Mouse (Mus musculus) midbrain, embryonic 15.5 days (tissue): ENCODE results near the gene Nt5c2. TPM values are rescaled to one million over a fixed set of nuclear protein-coding genes. Genes with fewer than 3 reads are reported as not detected.

Experiments used
- ATAC-seq: fragments of 200-750 bp; cut with Nextera tagmentation; replicated peaks from 2 replicates; pipeline ENCODE4 v1.8.0; 2017; ENCODE audit warnings: moderate TSS enrichment
- H3K27ac ChIP-seq: fragments of 300-500 bp; sonication (generic); 2 replicates; pipeline ENCODE4 v1.5.1; 2015; ENCODE audit warnings: mild to moderate bottlenecking, inconsistent platforms
- H3K27me3 ChIP-seq: fragments of 300-500 bp; sonication (generic); replicated peaks from 2 replicates; pipeline ENCODE4 v1.6.1; 2015; ENCODE audit warnings: inconsistent platforms
- H3K36me3 ChIP-seq: fragments of 300-500 bp; sonication (generic); replicated peaks from 2 replicates; pipeline ENCODE4 v1.6.1; 2015; ENCODE audit warnings: inconsistent platforms
- H3K4me1 ChIP-seq: fragments of 300-500 bp; sonication (generic); 2 replicates; pipeline ENCODE4 v1.6.1; 2015; ENCODE audit warnings: inconsistent platforms
- H3K4me2 ChIP-seq: fragments of 300-500 bp; sonication (generic); 2 replicates; pipeline ENCODE4 v1.6.1; 2015; ENCODE audit warnings: inconsistent platforms, mild to moderate bottlenecking, moderate library complexity
- H3K4me3 ChIP-seq: fragments of 300-500 bp; sonication (generic); 2 replicates; pipeline ENCODE4 v1.5.1; 2015; ENCODE audit warnings: mild to moderate bottlenecking, inconsistent platforms
- H3K9ac ChIP-seq: fragments of 300-500 bp; sonication (generic); 2 replicates; pipeline ENCODE4 v1.6.1; 2015; ENCODE audit warnings: mild to moderate bottlenecking, inconsistent platforms
- H3K9me3 ChIP-seq: fragments of 300-500 bp; sonication (generic); 2 replicates; pipeline ENCODE4 v1.6.1; 2016; ENCODE audit warnings: inconsistent platforms
- whole genome bisulfite sequencing: fragments of 180-500 bp; shearing (Covaris S2); methylation state at CpG from one replicate; pipeline ENCODE4 v1.1.7; 2015; ENCODE audit warnings: mixed read lengths; 5-methylcytosine and 5-hydroxymethylcytosine counted together
- polyA plus RNA-seq: library from polyadenylated mRNA; unstranded; fragments of >200 nt; fragmentation: Nextera tagmentation; extraction: Ambion mirVana; gene quantifications from 2 replicates; pipeline ENCODE4 v1.2.1, GENCODE M21; 2015

Gene Nt5c2
- polyA plus RNA-seq, 1 experiment from 2014 or later: 87.7 TPM

DNA sequence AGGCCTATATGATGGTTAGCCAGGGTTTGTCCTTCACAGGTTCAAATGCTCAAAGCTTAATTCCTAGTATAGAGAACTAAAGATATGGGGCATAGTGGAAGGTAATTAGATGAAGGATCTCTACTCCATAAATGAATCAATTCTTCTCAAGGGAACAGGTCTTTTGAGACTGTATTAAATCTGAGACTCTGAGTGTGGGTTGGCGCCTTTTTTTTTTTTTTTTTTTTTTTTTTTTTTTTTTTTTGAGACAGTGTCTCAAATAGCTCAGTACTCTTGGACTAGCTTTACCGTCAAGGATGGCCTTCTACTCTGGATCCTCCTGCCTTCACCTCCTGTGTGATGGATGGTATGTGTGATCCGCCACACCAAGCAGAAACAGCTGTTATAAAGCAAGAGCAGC lies 21.6 kb upstream of the Nt5c2 start:
- H3K9me3 ChIP-seq: no peaks in the 10 kb centered on the region
- no peaks in the 10 kb centered on the region for H3K4me1 ChIP-seq
- ATAC-seq: no peak
- H3K36me3 ChIP-seq: peaks cover 31% of the 10 kb centered on the region; the same call in 1 of the 2 replicates
- H3K27me3 ChIP-seq: no peaks in the 10 kb centered on the region
- no peak overlapping the region for H3K27ac ChIP-seq
- H3K9ac ChIP-seq: no peak overlapping the region
- no peak overlapping the region for H3K4me3 ChIP-seq
- H3K4me2 ChIP-seq: no peak overlapping the region
- WGBS: 94% methylated on average over 3 of the region's 3 CpGs

- no peaks in the 10 kb centered on the region for H3K9me3 ChIP-seq
- peaks cover 31% of the 10 kb centered on the region; the same call in 1 of the 2 replicates for H3K36me3 ChIP-seq
- H3K4me2 ChIP-seq: no peak overlapping the region
- no peaks in the 10 kb centered on the region for H3K27me3 ChIP-seq
- no peak overlapping the region for H3K9ac ChIP-seq
- H3K4me1 ChIP-seq: no peaks in the 10 kb centered on the region
- ATAC-seq: no peak
- no peak overlapping the region for H3K4me3 ChIP-seq
- no peak overlapping the region for H3K27ac ChIP-seq
- 93% methylated on average over 4 of the region's 4 CpGs for WGBS
Observed at GRCm38 (mm10) chr19:47034916-47035315, 20.0 kb upstream of the Nt5c2 start.

GRCm38 (mm10) chr19:47031770-47032169 lies 16.8 kb upstream of the Nt5c2 start:
- Histone ChIP-seq H3K27ac (no peak overlapping the region), H3K9ac (no peak overlapping the region), H3K27me3 (no peaks in the 10 kb centered on the region), H3K4me2 (no peak overlapping the region), H3K36me3 (peaks cover 21% of the 10 kb centered on the region; the same call in 1 of the 2 replicates), H3K9me3 (no peaks in the 10 kb centered on the region), H3K4me3 (no peak overlapping the region), H3K4me1 (no peaks in the 10 kb centered on the region)
- WGBS: 90% methylated on average over 6 of the region's 6 CpGs
- ATAC-seq: no peak

GRCm38 (mm10) chr19:47029796-47030195 lies 14.8 kb upstream of the Nt5c2 start:
- Histone ChIP-seq H3K4me1 (no peaks in the 10 kb centered on the region), H3K4me2 (no peak overlapping the region), H3K27ac (peak overlapping the region; percentile 60), H3K9me3 (no peaks in the 10 kb centered on the region), H3K4me3 (no peak overlapping the region), H3K9ac (no peak overlapping the region), H3K27me3 (no peaks in the 10 kb centered on the region), H3K36me3 (peaks cover 26% of the 10 kb centered on the region)
- no peak for ATAC-seq
- 46% methylated on average over 9 of the region's 9 CpGs for WGBS

- Histone ChIP-seq H3K4me1 (no peaks in the 10 kb centered on the region), H3K4me3 (no peak overlapping the region), H3K4me2 (no peak overlapping the region), H3K36me3 (peaks cover 44% of the 10 kb centered on the region), H3K9ac (no peak overlapping the region), H3K9me3 (no peaks in the 10 kb centered on the region), H3K27me3 (no peaks in the 10 kb centered on the region), H3K27ac (no peak overlapping the region)
- 88% methylated on average over 4 of the region's 4 CpGs for WGBS
- no peak for ATAC-seq
Observed at GRCm38 (mm10) chr19:47026513-47026912, 11.6 kb upstream of the Nt5c2 start.

- H3K27me3 ChIP-seq: no peaks in the 10 kb centered on the region
- no peak overlapping the region for H3K27ac ChIP-seq
- peaks cover 51% of the 10 kb centered on the region for H3K36me3 ChIP-seq
- H3K9me3 ChIP-seq: no peaks in the 10 kb centered on the region
- H3K4me2 ChIP-seq: no peak overlapping the region
- 89% methylated on average over 10 of the region's 10 CpGs for WGBS
- ATAC-seq: no peak
- no peak overlapping the region for H3K4me3 ChIP-seq
- H3K9ac ChIP-seq: no peak overlapping the region
- H3K4me1 ChIP-seq: peaks cover 12% of the 10 kb centered on the region
Observed at GRCm38 (mm10) chr19:47024954-47025353, 10.0 kb upstream of the Nt5c2 start.

- Histone ChIP-seq H3K27ac (no peak overlapping the region), H3K9ac (no peak overlapping the region), H3K4me3 (no peak overlapping the region), H3K4me1 (peaks cover 26% of the 10 kb centered on the region), H3K9me3 (no peaks in the 10 kb centered on the region), H3K27me3 (no peaks in the 10 kb centered on the region), H3K4me2 (no peak overlapping the region), H3K36me3 (peaks cover 51% of the 10 kb centered on the region)
- 88% methylated on average over 13 of the region's 13 CpGs for WGBS
- no peak for ATAC-seq
Observed at GRCm38 (mm10) chr19:47023546-47023945, 8.6 kb upstream of the Nt5c2 start.

- 93% methylated on average over 4 of the region's 4 CpGs for WGBS
- no peak for ATAC-seq
- H3K36me3 ChIP-seq: peaks cover 51% of the 10 kb centered on the region
Observed at GRCm38 (mm10) chr19:47022709-47023108, 7.8 kb upstream of the Nt5c2 start.

DNA sequence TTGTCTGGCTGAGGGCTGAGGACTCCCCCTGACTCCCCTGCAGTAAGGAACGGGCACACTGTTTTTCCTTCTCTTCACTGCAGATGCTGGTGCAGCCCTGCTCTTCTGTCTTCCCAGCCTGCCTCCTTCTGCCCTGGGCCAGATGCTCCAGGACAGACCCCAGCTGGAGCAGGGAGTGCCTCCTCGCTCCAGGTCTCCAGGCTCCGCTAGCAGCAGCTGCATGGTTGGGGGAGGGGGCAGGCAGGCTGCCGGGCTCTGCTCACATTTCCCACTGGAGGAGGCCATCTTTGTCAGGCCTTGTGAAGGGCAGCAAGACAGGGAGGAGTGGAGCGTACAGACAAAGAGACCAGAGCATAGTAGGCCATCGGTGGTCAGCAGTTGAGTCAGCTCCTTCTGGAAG lies 4.4 kb upstream of the Nt5c2 start:
- peak overlapping the region; percentile 61 for H3K9ac ChIP-seq

More at GRCm38 (mm10) chr19:47022709-47023108, 7.8 kb upstream of the Nt5c2 start:
- Histone ChIP-seq H3K4me1 (peaks cover 26% of the 10 kb centered on the region), H3K4me2 (no peak overlapping the region), H3K9me3 (no peaks in the 10 kb centered on the region), H3K27me3 (no peaks in the 10 kb centered on the region), H3K27ac (no peak overlapping the region), H3K4me3 (no peak overlapping the region), H3K9ac (no peak overlapping the region)

GRCm38 (mm10) chr19:47018330-47018729 lies 3.4 kb upstream of the Nt5c2 start:
- peak overlapping the region; percentile 82 for H3K27ac ChIP-seq
- peak overlapping the region; percentile 89 for H3K4me3 ChIP-seq
- H3K9ac ChIP-seq: peak overlapping the region; percentile 61
- peaks cover 22% of the 10 kb centered on the region for H3K36me3 ChIP-seq
- ATAC-seq: no peak
- peaks cover 29% of the 10 kb centered on the region for H3K4me1 ChIP-seq
- peak overlapping the region; percentile 73 for H3K4me2 ChIP-seq
- H3K27me3 ChIP-seq: no peaks in the 10 kb centered on the region
- WGBS: 19% methylated on average over 2 of the region's 2 CpGs
- no peaks in the 10 kb centered on the region for H3K9me3 ChIP-seq

More for the DNA sequence above, 4.4 kb upstream of the Nt5c2 start:
- peak overlapping the region; percentile 89 for H3K4me3 ChIP-seq
- H3K36me3 ChIP-seq: peaks cover 31% of the 10 kb centered on the region
- ATAC-seq: no peak
- H3K9me3 ChIP-seq: no peaks in the 10 kb centered on the region
- peak overlapping the region; percentile 73 for H3K4me2 ChIP-seq
- peaks cover 26% of the 10 kb centered on the region for H3K4me1 ChIP-seq
- WGBS: 8% methylated on average over 6 of the region's 6 CpGs
- peak overlapping the region; percentile 82 for H3K27ac ChIP-seq
- no peaks in the 10 kb centered on the region for H3K27me3 ChIP-seq

DNA sequence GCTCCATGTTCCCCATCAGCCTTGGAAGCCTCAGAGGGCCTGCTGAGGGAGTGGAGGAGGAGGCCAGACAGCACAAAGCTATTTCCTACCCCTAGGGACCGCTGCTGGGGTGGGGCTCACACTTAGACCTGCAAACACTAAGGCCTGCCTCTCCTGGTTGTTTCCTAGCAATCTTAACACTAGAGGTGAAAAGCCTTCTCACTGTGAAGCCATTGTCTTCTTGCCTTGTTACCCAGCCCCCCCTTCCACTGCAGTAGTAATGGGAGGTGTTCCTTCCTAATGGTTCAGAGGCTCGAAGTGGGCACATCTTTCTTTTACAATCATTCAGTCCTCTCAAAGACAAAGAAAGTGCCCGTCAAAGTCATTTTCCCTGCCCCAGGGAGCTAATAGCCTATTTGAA lies 2.9 kb upstream of the Nt5c2 start:
- H3K27ac ChIP-seq: peak overlapping the region; percentile 82
- no peaks in the 10 kb centered on the region for H3K27me3 ChIP-seq
- peak overlapping the region; percentile 73 for H3K4me2 ChIP-seq
- H3K36me3 ChIP-seq: peaks cover 17% of the 10 kb centered on the region
- peak overlapping the region; percentile 89 for H3K4me3 ChIP-seq
- H3K9ac ChIP-seq: peak overlapping the region; percentile 61
- 2% methylated on average over 3 of the region's 3 CpGs for WGBS
- H3K9me3 ChIP-seq: no peaks in the 10 kb centered on the region
- peaks cover 32% of the 10 kb centered on the region for H3K4me1 ChIP-seq
- no peak for ATAC-seq

GRCm38 (mm10) chr19:47016487-47016886 lies 1.5 kb upstream of the Nt5c2 start:
- ATAC-seq: no peak
- Histone ChIP-seq H3K4me2 (peak overlapping the region; percentile 73), H3K4me3 (peak overlapping the region; percentile 89), H3K27me3 (no peaks in the 10 kb centered on the region), H3K36me3 (peaks cover 6% of the 10 kb centered on the region), H3K9ac (peak overlapping the region; percentile 83), H3K27ac (peak overlapping the region; percentile 96), H3K9me3 (no peaks in the 10 kb centered on the region), H3K4me1 (peaks cover 32% of the 10 kb centered on the region)
- WGBS: under 1% methylated on average over 15 of the region's 15 CpGs

GRCm38 (mm10) chr19:47015965-47016364 lies 1.0 kb upstream of the Nt5c2 start:
- Histone ChIP-seq H3K4me2 (peak overlapping the region; percentile 73), H3K36me3 (peaks cover 1% of the 10 kb centered on the region; the same call in 1 of the 2 replicates), H3K27me3 (no peaks in the 10 kb centered on the region), H3K9me3 (no peaks in the 10 kb centered on the region), H3K9ac (peak overlapping the region; percentile 83), H3K27ac (peak overlapping the region; percentile 96), H3K4me3 (peak overlapping the region; percentile 89), H3K4me1 (peaks cover 30% of the 10 kb centered on the region)
- WGBS: 1% methylated on average over 9 of the region's 9 CpGs
- no peak for ATAC-seq
